In the genomic region with DNA sequence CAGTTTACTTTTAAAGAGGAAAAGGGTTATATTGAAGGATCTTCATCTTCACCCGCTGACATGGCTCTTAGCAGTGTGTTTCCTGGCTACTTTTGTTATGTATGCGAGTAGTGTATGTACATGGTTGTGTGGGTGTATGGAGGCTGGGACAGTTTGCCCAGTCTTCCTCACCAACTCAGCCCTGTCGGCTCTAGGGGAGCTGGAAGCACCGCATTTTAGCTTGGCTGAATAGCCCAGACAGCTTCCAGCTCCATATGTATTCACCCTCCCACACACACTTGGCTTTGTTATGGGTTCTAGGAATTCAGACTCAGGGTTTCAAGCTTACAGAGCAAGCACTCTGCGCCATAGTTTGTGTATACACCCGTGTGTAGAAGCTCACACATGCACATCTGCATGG, we compare ENCODE assay signal across 12 mouse cellular contexts. TPM values are rescaled to one million over a fixed set of nuclear protein-coding genes. Genes with fewer than 3 reads are reported as not detected.
A peak's percentile ranks its signal among the peaks of the same experiment; 100 is the strongest.
DNase-seq lines count a peak whose midpoint lies in the region; ATAC-seq and TF ChIP-seq lines count a peak whose summit lies in the region.
"Had no signal": no experiment of that assay in that cellular context is flagged by ENCODE, and none has a peak within 500 bp of the region (broad histone marks: within the 10 kb centered on the region; RNA-seq: fewer than 3 reads in every experiment).

No protein-coding gene starts in this region.

- H3K9ac ChIP-seq in hindbrain, postnatal 0 days (replicated peaks; ENCODE audit: low read length) = no peak overlapping the region
- H3K9ac ChIP-seq in hindbrain, embryonic 12.5 days = no peak overlapping the region
- H3K9ac ChIP-seq: embryonic facial prominence, embryonic 13.5 days; midbrain, embryonic 12.5 days; neural tube, embryonic 13.5 days had no signal

- DNase-seq in hindbrain, postnatal 0 days (ENCODE audit: low spot score) = no peak
- DNase-seq in layer of hippocampus, adult 9-11 months = peak; percentile 73
- peak; percentile 46 to 63 for DNase-seq in right cerebral cortex, adult 2 months (ENCODE audit: low spot score in 2 of 2)
- DNase-seq in adrenal gland, adult (ENCODE audit: inconsistent age in 2 of 2, low spot score in 1 of 2) = no peak
- no peak for DNase-seq in urinary bladder, adult 2 months (ENCODE audit: low spot score)
- no peak for DNase-seq in kidney, postnatal 36 days

- no peak overlapping the region for H3K4me3 ChIP-seq in hindbrain, postnatal 0 days (ENCODE audit: low read length)
- no peak overlapping the region for H3K4me3 ChIP-seq in hindbrain, embryonic 12.5 days
- H3K4me3 ChIP-seq: embryonic facial prominence, embryonic 13.5 days; limb, embryonic 10.5 days; midbrain, embryonic 12.5 days; neural tube, embryonic 13.5 days had no signal

- no peak overlapping the region for H3K27ac ChIP-seq in hindbrain, postnatal 0 days
- no peak overlapping the region for H3K27ac ChIP-seq in hindbrain, embryonic 12.5 days
- H3K27ac ChIP-seq: embryonic facial prominence, embryonic 13.5 days; limb, embryonic 10.5 days; midbrain, embryonic 12.5 days; neural tube, embryonic 13.5 days had no signal

- ATAC-seq in hindbrain, postnatal 0 days = 0 out of 2 replicates have a peak, but pooled peaks have one; percentile 35
- ATAC-seq in hindbrain, embryonic 12.5 days (ENCODE audit: low FRiP score) = no peak
- ATAC-seq in frontal cortex, adult (ENCODE audit: low TSS enrichment) = peak; percentile 92

- no peaks in the 10 kb centered on the region for H3K4me1 ChIP-seq in hindbrain, postnatal 0 days (ENCODE audit: insufficient read depth, low read length)
- no peaks in the 10 kb centered on the region for H3K4me1 ChIP-seq in hindbrain, embryonic 12.5 days
- H3K4me1 ChIP-seq: embryonic facial prominence, embryonic 13.5 days; limb, embryonic 10.5 days; midbrain, embryonic 12.5 days; neural tube, embryonic 13.5 days had no signal

- H3K36me3 ChIP-seq in hindbrain, postnatal 0 days (ENCODE audit: insufficient read depth, low read length) = peaks cover 27% of the 10 kb centered on the region
- peaks cover 33% of the 10 kb centered on the region for H3K36me3 ChIP-seq in hindbrain, embryonic 12.5 days

- no peaks in the 10 kb centered on the region for H3K27me3 ChIP-seq in hindbrain, postnatal 0 days (ENCODE audit: insufficient read depth, low read length)
- no peaks in the 10 kb centered on the region for H3K27me3 ChIP-seq in hindbrain, embryonic 12.5 days
- H3K27me3 ChIP-seq: embryonic facial prominence, embryonic 13.5 days; midbrain, embryonic 12.5 days; neural tube, embryonic 13.5 days had no signal

- no peak overlapping the region for H3K4me2 ChIP-seq in hindbrain, postnatal 0 days (ENCODE audit: low read depth, low read length)
- no peak overlapping the region for H3K4me2 ChIP-seq in hindbrain, embryonic 12.5 days (replicated peaks)
- H3K4me2 ChIP-seq: embryonic facial prominence, embryonic 13.5 days; midbrain, embryonic 12.5 days; neural tube, embryonic 13.5 days had no signal

- no peak for TF ChIP-seq CTCF in hindbrain, postnatal 0 days (IDR thresholded peaks at IDR 0.05; ENCODE audit: low read depth)

- WGBS in hindbrain, postnatal 0 days = 74% methylated on average over 6 of the region's 6 CpGs
- WGBS in hindbrain, embryonic 12.5 days = 79% methylated on average over 6 of the region's 6 CpGs

- no peaks in the 10 kb centered on the region for H3K9me3 ChIP-seq in hindbrain, postnatal 0 days (ENCODE audit: low read length)
- H3K9me3 ChIP-seq in hindbrain, embryonic 12.5 days (replicated peaks) = no peaks in the 10 kb centered on the region
- H3K9me3 ChIP-seq: embryonic facial prominence, embryonic 13.5 days; limb, embryonic 10.5 days; midbrain, embryonic 12.5 days; neural tube, embryonic 13.5 days had no signal

RNA-seq across cellular contexts. Expression of a gene that starts 15.6 kb away (rescaled TPM):
- total RNA-seq in hindbrain, postnatal 0 days (2014; rRNA removed) = 4.3 and 5.7 TPM in 2 replicates
- polyA plus RNA-seq in hindbrain, postnatal 0 days (2015; fragmentation: Nextera tagmentation; extraction: Ambion mirVana) = 23.5 and 27.4 TPM in 2 replicates
- 33.3 and 33.8 TPM in 2 replicates for polyA plus RNA-seq in hindbrain, embryonic 12.5 days (2016; fragmentation: Nextera tagmentation; extraction: Ambion mirVana)
- polyA plus RNA-seq in urinary bladder, adult 2 months (2012; rRNA removed) = 45.4 and 52.6 TPM in 2 replicates

RNA-seq across cellular contexts. Expression of a gene that starts 15.9 kb away (rescaled TPM):
- total RNA-seq in hindbrain, postnatal 0 days (2014; rRNA removed) = 71.3 and 83.2 TPM in 2 replicates
- 234 and 236 TPM in 2 replicates for polyA plus RNA-seq in hindbrain, postnatal 0 days (2015; fragmentation: Nextera tagmentation; extraction: Ambion mirVana)
- 465 and 467 TPM in 2 replicates for polyA plus RNA-seq in hindbrain, embryonic 12.5 days (2016; fragmentation: Nextera tagmentation; extraction: Ambion mirVana)
- polyA plus RNA-seq in urinary bladder, adult 2 months (2012; rRNA removed) = 65.1 and 72.2 TPM in 2 replicates

RNA-seq across cellular contexts. Expression of a gene that starts 26.8 kb away (rescaled TPM):
- total RNA-seq in hindbrain, postnatal 0 days (2014; rRNA removed) = 26.9 and 29.6 TPM in 2 replicates
- polyA plus RNA-seq in hindbrain, postnatal 0 days (2015; fragmentation: Nextera tagmentation; extraction: Ambion mirVana) = 14.9 and 15.3 TPM in 2 replicates
- 16.1 and 17.7 TPM in 2 replicates for polyA plus RNA-seq in hindbrain, embryonic 12.5 days (2016; fragmentation: Nextera tagmentation; extraction: Ambion mirVana)
- polyA plus RNA-seq in urinary bladder, adult 2 months (2012; rRNA removed) = 18.7 and 21.0 TPM in 2 replicates

Comparison
In these comparisons a context has a peak if more than half of its experiments do, and no peak if none do; other contexts are left out.
1. DNase-seq: peak in layer of hippocampus, adult 9-11 months (single experiment) and right cerebral cortex, adult 2 months (2 of 2); none in hindbrain, postnatal 0 days (single experiment), adrenal gland, adult (0 of 2), urinary bladder, adult 2 months (single experiment) and kidney, postnatal 36 days (0 of 2).